Mouse (Mus musculus) kidney, adult 2 months (tissue): ENCODE measurements at regions not wholly inside any gene's neighbourhood (a gene's known extent, or its start where the extent isn't known, plus 50 kb on each side); places are given as distances from the start of the nearest gene placed in this dataset.
"Not testable (repeated sequence)": the region's sequence is repeated elsewhere in the genome, so short reads cannot be mapped to it uniquely, and the experiment has no call there.

Source experiments
- DNase-seq: peaks from one replicate; pipeline ENCODE4 v3.0.0; 2021
- H3K27ac ChIP-seq: fragments of 200-500 bp; 2 replicates; pipeline ENCODE4 v1.5.1; 2012; ENCODE audit warnings: low read depth, low read length, control low read depth, inconsistent platforms; ENCODE audit not compliant: insufficient read depth
- H3K27me3 ChIP-seq: fragments of 200-500 bp; replicated peaks from 2 replicates; pipeline ENCODE4 v1.6.1; 2012; ENCODE audit warnings: mild to moderate bottlenecking, moderate library complexity, low read length, inconsistent platforms; ENCODE audit not compliant: control insufficient read depth, insufficient read depth
- H3K36me3 ChIP-seq: fragments of 200-500 bp; 2 replicates; pipeline ENCODE4 v1.6.1; 2012; ENCODE audit warnings: mild to moderate bottlenecking, moderate library complexity, low read length, inconsistent platforms; ENCODE audit not compliant: control insufficient read depth, insufficient read depth
- H3K4me1 ChIP-seq: fragments of 200-500 bp; 2 replicates; pipeline ENCODE4 v1.6.1; 2011; ENCODE audit warnings: low read length; ENCODE audit not compliant: control insufficient read depth, insufficient read depth
- H3K4me3 ChIP-seq: fragments of 200-500 bp; 2 replicates; pipeline ENCODE4 v1.5.1; 2011; ENCODE audit warnings: mild to moderate bottlenecking, low read depth, low read length, control low read depth; ENCODE audit not compliant: insufficient read depth
- CTCF ChIP-seq: fragments of 200-500 bp; conservative IDR thresholded peaks from 2 replicates; pipeline ENCODE4 v1.5.1; 2011; ENCODE audit warnings: low read depth, mild to moderate bottlenecking, control low read depth, low read length, moderate library complexity, mixed read lengths; ENCODE audit not compliant: insufficient read depth, insufficient read length
- POLR2A ChIP-seq: fragments of 200-500 bp; IDR thresholded peaks from one replicate; pipeline ENCODE4 v1.6.1; 2011; ENCODE audit warnings: low read depth, low read length, control low read depth
- WGBS: fragments of 180-500 bp; shearing (Covaris S2); methylation state at CpG from one replicate; pipeline ENCODE4 v1.1.7; 2018; 5-methylcytosine and 5-hydroxymethylcytosine counted together

DNA sequence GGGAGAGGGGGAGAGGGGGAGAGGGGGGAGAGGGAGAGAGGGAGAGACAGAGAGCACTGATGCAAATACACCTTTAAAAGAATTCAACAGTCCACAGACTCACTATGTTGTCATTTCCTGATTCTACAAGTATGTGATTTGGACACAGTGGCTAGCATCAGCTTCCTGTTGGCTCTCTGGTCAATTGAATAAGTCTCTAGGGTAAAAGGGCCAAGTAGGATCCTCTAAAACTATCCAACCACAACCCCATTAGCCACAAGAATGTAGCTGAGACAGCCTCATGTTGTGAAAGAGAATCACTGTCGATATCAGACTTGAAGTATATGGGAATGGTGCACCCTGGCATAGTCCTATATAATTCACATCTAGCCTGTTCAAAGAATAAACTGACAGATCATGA, 481.8 kb upstream of the Smim15 start:
- Histone ChIP-seq H3K27me3 (no peaks in the 10 kb centered on the region), H3K36me3 (no peaks in the 10 kb centered on the region), H3K4me1 (no peaks in the 10 kb centered on the region), H3K27ac (no peak overlapping the region), H3K4me3 (no peak overlapping the region)
- DNase-seq = no peak
- TF ChIP-seq POLR2A (no peak), CTCF (no peak)
- WGBS = 79% methylated on average over 1 of the region's 1 CpGs

DNA sequence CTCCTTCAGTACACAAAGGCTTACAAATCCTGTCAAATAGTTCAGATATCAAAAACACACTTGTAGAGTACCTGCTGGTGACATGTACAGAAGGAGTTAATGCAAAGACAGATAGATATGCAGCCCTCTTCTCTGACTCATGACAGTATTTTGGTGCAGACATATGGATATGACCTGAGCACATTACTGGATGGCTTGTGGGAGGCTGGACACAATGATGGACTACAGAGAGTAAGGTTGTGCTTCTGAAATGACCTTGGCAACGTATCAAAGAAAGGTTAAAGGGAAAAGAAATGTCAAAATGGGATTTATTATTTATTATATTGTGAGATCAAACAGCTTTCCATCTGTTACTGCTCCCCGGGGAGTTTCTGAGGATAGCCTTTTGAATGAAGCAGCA, 482.7 kb upstream of the Smim15 start:
- TF ChIP-seq CTCF (no peak), POLR2A (no peak)
- 65% methylated on average over 2 of the region's 2 CpGs for WGBS
- no peaks in the 10 kb centered on the region for H3K36me3 ChIP-seq
- H3K4me1 ChIP-seq = no peaks in the 10 kb centered on the region
- H3K27ac ChIP-seq = no peak overlapping the region
- H3K27me3 ChIP-seq = no peaks in the 10 kb centered on the region
- DNase-seq = no peak
- H3K4me3 ChIP-seq = no peak overlapping the region

DNA sequence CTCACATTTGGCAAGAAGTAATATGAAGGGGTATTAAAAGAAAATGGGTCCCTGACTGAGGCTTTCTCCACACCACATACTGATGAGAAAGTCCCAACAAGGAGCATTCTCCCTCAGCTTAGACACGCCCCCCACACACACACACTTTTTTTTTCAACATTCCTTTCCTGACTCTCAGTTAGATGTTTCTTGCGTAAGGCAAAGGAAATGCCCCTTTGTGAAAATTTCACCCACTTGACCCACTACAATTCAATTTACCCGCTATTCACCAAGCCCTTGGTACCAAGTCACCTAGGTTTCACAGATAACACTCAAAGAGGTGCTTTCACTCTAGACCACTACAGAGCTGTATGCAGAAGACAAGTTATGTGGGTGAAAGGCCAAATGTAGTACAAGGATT, 488.3 kb upstream of the Smim15 start:
- 69% methylated on average over 3 of the region's 3 CpGs for WGBS
- no peak overlapping the region for H3K27ac ChIP-seq
- no peaks in the 10 kb centered on the region for H3K4me1 ChIP-seq
- DNase-seq = no peak
- H3K36me3 ChIP-seq = no peaks in the 10 kb centered on the region
- H3K27me3 ChIP-seq = no peaks in the 10 kb centered on the region
- TF ChIP-seq POLR2A (no peak), CTCF (no peak)
- no peak overlapping the region for H3K4me3 ChIP-seq

DNA sequence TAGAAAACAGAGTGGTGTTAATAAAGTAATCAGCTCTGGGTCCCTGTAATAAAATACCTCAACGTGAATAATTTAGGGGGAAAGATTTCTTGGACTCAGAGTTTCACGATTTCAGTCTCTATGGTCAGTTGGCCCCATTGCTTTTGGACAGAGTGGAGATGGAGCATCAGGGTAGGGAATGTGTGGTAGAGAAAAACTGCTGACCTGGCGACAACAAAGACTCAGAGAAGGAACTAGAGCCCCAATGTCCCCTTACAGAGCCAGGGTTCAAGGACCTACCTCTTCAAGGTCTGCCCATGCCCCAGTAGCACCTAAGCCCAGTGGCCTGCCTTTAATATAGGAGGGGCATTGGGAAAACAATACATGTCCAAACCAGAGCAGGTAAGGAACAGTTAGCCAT, 490.2 kb upstream of the Smim15 start:
- 77% methylated on average over 3 of the region's 3 CpGs for WGBS
- Histone ChIP-seq H3K4me3 (no peak overlapping the region), H3K27me3 (no peaks in the 10 kb centered on the region), H3K4me1 (no peaks in the 10 kb centered on the region), H3K27ac (no peak overlapping the region), H3K36me3 (no peaks in the 10 kb centered on the region)
- TF ChIP-seq CTCF = no peak
- no peak for TF ChIP-seq POLR2A
- DNase-seq = no peak

DNA sequence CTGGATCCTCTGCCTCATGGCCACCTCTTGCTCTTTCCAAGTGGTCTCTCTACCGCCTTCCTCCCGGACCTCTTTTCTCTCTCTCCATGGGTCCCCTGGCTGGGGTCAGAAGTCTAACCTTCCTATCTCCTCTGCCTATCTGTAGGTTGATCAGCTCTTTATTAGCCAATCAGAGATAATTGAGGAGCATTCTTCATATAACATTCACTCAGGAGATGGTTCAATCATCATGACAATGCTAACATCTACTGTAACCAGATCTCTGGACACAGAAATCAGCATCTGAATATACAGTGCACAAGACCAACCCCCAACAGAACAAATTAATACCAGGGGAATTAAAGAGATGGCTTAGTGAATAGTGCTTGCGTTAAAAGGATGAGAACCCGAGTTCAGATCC, 492.1 kb upstream of the Smim15 start:
- Histone ChIP-seq H3K36me3 (no peaks in the 10 kb centered on the region), H3K27me3 (no peaks in the 10 kb centered on the region), H3K4me3 (no peak overlapping the region), H3K27ac (no peak overlapping the region), H3K4me1 (no peaks in the 10 kb centered on the region)
- DNase-seq = no peak
- WGBS = 97% methylated on average over 4 of the region's 4 CpGs
- TF ChIP-seq CTCF (no peak), POLR2A (no peak)

DNA sequence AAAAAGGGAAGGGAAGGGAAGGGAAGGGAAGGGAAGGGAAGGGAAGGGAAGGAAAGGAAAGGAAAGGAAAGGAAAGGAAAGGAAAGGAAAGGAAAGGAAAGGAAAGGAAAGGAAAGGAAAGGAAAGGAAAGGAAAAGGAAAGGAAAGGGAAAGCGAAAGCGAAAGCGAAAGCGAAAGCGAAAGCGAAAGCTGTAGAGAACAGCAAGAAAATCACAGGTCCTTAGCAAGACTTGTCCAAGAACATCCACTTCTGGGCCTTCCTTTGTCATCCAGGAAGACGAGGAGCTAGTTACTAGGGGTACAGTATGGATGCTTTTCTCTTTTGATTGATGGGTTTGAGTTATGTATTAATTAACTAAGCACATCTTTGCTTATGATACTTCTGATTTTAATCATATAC, 494.3 kb upstream of the Smim15 start:
- DNase-seq, H3K36me3 ChIP-seq, H3K4me3 ChIP-seq, H3K4me1 ChIP-seq, H3K27me3 ChIP-seq, H3K27ac ChIP-seq: not testable (repeated sequence)
- 98% methylated on average over 7 of the region's 7 CpGs for WGBS

DNA sequence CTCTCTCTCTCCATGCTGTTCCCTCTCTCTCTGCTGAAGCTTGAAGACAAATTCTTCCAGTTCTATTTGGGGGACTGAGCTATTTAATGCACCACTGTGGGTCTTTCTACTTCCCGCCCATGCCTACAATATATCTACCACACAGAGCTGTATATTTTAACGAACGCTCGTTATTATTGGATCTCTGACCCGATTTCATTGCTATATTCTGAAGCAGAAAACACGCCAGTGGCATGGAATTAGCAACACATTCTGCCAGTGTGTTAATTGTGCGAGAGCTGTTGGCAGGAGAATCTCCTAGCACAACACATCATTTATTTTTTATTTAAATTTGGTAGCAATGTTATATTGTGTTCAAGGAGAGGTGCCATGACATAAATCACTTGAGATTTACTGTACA, 497.2 kb upstream of the Smim15 start:
- no peaks in the 10 kb centered on the region for H3K36me3 ChIP-seq
- no peaks in the 10 kb centered on the region for H3K4me1 ChIP-seq
- H3K27me3 ChIP-seq = no peaks in the 10 kb centered on the region
- 94% methylated on average over 7 of the region's 7 CpGs for WGBS
- H3K4me3 ChIP-seq = no peak overlapping the region
- no peak for TF ChIP-seq POLR2A
- no peak for TF ChIP-seq CTCF
- no peak for DNase-seq
- H3K27ac ChIP-seq = no peak overlapping the region

DNA sequence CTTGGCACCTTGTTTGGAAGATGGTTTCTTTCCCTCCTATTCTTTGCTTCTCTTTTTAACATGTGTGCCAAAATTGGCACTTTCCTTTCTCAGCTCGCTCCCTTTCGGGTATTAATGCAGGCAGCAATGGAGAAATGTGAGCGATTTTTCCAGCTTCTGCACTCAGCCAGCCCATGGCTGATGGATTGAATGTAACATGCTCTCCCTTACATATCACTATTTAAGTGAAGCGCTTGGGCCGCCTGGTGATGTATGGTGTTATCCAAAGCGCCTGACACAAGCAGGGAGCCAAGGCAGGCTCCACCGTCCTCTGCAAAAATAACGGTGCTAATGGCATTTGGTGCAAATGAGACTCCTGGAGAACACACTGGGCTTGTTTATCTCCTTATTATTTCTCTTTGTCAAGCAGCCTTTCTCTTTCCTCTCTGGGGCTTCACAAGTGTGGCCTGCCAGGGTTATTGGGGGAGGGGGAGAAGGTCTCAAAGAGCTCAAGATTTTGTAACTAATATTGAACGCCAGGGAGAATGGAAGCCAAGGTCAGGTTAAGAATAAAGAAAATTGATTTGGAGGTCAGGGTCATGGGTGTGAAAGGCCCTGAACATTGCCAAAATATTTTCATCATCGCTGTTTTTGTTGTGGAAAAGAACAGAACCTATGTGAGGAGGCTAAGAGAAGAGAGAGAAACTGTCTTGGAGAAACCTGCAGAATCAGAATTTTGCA, 497.9 kb upstream of the Smim15 start:
- TF ChIP-seq POLR2A (no peak), CTCF (no peak)
- DNase-seq = no peak
- Histone ChIP-seq H3K27me3 (no peaks in the 10 kb centered on the region), H3K27ac (no peak overlapping the region), H3K4me1 (no peaks in the 10 kb centered on the region), H3K4me3 (no peak overlapping the region), H3K36me3 (no peaks in the 10 kb centered on the region)
- WGBS = 82% methylated on average over 10 of the region's 10 CpGs
